Mouse (Mus musculus) lung, postnatal 0 days (tissue): ENCODE measurements around the gene Eepd1.

ENCODE experiments used
- CTCF ChIP-seq: IDR thresholded peaks from 2 replicates; pipeline ENCODE4 v1.5.1; 2016; ENCODE audit warnings: antibody characterized with exemption, mild to moderate bottlenecking
- EP300 ChIP-seq: IDR thresholded peaks from 2 replicates; pipeline ENCODE4 v1.6.1; 2016; ENCODE audit warnings: antibody characterized with exemption, mild to moderate bottlenecking, control low read depth

- no peak for TF ChIP-seq CTCF
- no peak for TF ChIP-seq EP300
These were observed 17.0 kb upstream of the Eepd1 start for GRCm38 (mm10) chr9:25464305-25464704.
